Mouse (Mus musculus) lung, postnatal 10 days (tissue): ENCODE measurements around the gene H2al1i.
A peak's percentile ranks its signal among the peaks of the same experiment; 100 is the strongest.
"Not testable (repeated sequence)": the region's sequence is repeated elsewhere in the genome, so short reads cannot be mapped to it uniquely, and the experiment has no call there.

ENCODE experiments used
- DNase-seq: peaks from one replicate; pipeline ENCODE4 v3.0.0; 2021

H2al1i gene

DNA sequence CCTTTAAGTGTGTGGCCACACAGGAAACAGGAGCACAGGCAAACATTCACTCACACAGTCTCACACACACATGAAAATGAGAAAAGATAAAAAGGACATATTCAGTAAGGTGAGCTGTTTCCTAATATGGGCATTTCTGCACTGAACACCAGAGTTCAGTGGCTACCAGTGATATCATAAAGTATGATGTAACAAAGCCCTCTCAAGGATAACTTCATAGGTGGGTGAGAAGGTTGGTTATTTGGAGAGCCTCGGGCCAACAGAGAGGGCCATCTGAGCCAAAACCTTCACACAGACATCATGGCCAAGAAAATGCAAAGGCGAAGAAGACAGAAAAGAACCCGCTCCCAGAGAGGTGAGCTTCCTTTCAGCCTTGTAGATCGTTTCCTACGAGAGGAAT is at the start of gene H2al1i:
TSS of gene H2al1i (plus strand) at position 301 of the 400 bp plus-strand sequence.
- not testable (repeated sequence) for DNase-seq

- no peak for DNase-seq
These were observed 47.4 kb upstream of the H2al1i start for GRCm38 (mm10) chrX:11277083-11277482.

DNA sequence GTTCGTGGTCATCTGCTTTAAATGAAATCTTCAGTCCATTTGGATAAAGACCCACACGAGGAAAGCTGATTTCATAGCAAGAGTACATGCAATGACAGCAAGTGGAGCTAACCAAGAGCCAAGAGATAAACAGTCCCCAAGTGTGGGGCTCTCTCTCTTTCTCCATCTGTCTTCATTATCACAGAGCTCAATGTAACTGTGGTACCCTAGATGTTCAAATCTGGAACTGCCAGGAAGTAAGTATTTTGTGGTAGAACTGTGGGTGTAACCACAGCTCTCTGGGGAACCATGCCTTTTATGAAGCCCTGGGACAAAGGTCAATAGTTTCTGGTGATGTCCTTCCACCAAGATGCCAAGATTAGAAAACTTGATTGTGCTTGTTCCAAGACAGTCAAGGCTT is 43.7 kb upstream of the H2al1i start:
- no peak for DNase-seq

DNA sequence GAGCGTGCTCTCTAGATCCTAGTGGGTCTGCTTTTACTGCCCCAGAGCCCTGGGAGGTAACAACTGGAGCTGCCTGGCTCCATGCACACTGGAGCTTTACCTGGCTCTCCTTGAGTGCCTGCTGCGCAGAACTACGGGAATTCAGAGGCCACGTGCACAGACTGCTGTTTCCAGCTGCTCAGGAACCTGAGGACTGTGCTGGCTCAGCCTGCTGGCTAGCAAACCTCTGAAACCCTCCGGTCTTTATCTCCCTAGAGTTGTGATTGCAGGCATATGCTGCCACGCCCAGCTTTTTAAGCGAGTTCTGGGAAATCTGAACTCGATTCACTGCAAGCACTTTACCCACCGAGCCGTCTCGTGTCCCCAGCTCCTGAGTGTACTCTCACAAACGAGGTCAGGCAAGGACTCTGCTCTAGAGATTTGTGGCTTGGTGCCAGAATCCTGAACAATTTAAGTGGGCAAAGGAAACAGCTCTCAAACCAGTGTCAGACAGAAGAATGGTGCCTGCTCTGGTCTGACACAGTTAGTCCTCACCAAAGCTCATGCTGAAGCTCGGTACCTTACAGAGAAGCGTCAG is 36.1 kb upstream of the H2al1i start:
- peak; percentile 63 for DNase-seq

- no peak for DNase-seq
These were observed 35.2 kb upstream of the H2al1i start for GRCm38 (mm10) chrX:11289244-11289643.

- DNase-seq = not testable (repeated sequence)
These were observed 25.5 kb upstream of the H2al1i start, which contains the start of gene H2al1a for GRCm38 (mm10) chrX:11298957-11299356. H2al1a (plus strand) TSS chrX:11299257.

DNA sequence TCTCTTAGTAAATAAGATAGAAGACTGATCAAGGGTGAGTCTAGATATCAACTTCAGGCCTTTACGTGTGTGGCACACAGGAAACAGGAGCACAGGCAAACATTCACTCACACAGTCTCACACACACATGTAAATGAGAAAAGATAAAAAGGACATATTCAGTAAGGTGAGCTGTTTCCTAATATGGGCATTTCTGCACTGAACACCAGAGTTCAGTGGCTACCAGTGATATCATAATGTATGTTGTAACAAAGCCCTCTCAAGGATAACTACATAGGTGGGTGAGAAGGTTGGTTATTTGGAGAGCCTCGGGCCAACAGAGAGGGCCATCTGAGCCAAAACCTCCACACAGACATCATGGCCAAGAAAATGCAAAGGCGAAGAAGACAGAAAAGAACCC is 22.3 kb upstream of the H2al1i start, which contains the start of gene H2al1b:
TSS of gene H2al1b (plus strand) at position 301 of the 400 bp plus-strand sequence.
- DNase-seq = not testable (repeated sequence)

GRCm38 (mm10) chrX:11305355-11305754 is 19.1 kb upstream of the H2al1i start, which contains the start of gene H2al1c:
H2al1c (plus strand) TSS chrX:11305655.
- DNase-seq = not testable (repeated sequence)

DNA sequence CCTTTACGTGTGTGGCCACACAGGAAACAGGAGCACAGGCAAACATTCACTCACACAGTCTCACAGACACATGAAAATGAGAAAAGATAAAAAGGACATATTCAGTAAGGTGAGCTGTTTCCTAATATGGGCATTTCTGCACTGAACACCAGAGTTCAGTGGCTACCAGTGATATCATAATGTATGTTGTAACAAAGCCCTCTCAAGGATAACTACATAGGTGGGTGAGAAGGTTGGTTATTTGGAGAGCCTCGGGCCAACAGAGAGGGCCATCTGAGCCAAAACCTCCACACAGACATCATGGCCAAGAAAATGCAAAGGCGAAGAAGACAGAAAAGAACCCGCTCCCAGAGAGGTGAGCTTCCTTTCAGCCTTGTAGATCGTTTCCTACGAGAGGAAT is 15.9 kb upstream of the H2al1i start, which contains the start of gene H2al1d:
TSS of gene H2al1d (plus strand) at position 301 of the 400 bp plus-strand sequence.
- DNase-seq = not testable (repeated sequence)

DNA sequence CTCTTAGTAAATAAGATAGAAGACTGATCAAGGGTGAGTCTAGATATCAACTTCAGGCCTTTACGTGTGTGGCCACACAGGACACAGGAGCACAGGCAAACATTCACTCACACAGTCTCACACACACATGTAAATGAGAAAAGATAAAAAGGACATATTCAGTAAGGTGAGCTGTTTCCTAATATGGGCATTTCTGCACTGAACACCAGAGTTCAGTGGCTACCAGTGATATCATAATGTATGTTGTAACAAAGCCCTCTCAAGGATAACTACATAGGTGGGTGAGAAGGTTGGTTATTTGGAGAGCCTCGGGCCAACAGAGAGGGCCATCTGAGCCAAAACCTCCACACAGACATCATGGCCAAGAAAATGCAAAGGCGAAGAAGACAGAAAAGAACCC is 12.8 kb upstream of the H2al1i start, which contains the start of gene H2al1e:
TSS of gene H2al1e (plus strand) at position 301 of the 400 bp plus-strand sequence.
- DNase-seq = not testable (repeated sequence)

- DNase-seq = not testable (repeated sequence)
These were observed 9.6 kb upstream of the H2al1i start, which contains the start of gene H2al1f for GRCm38 (mm10) chrX:11314858-11315257. H2al1f (plus strand) TSS chrX:11315158.

DNA sequence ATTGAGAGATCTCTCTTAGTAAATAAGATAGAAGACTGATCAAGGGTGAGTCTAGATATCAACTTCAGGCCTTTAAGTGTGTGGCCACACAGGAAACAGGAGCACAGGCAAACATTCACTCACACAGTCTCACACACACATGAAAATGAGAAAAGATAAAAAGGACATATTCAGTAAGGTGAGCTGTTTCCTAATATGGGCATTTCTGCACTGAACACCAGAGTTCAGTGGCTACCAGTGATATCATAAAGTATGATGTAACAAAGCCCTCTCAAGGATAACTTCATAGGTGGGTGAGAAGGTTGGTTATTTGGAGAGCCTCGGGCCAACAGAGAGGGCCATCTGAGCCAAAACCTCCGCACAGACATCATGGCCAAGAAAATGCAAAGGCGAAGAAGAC is 6.5 kb upstream of the H2al1i start, which contains the start of gene H2al1g:
TSS of gene H2al1g (plus strand) at position 301 of the 400 bp plus-strand sequence.
- DNase-seq = not testable (repeated sequence)

DNA sequence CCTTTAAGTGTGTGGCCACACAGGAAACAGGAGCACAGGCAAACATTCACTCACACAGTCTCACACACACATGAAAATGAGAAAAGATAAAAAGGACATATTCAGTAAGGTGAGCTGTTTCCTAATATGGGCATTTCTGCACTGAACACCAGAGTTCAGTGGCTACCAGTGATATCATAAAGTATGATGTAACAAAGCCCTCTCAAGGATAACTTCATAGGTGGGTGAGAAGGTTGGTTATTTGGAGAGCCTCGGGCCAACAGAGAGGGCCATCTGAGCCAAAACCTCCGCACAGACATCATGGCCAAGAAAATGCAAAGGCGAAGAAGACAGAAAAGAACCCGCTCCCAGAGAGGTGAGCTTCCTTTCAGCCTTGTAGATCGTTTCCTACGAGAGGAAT is 3.3 kb upstream of the H2al1i start, which contains the start of gene H2al1h:
TSS of gene H2al1h (plus strand) at position 301 of the 400 bp plus-strand sequence.
- not testable (repeated sequence) for DNase-seq

DNA sequence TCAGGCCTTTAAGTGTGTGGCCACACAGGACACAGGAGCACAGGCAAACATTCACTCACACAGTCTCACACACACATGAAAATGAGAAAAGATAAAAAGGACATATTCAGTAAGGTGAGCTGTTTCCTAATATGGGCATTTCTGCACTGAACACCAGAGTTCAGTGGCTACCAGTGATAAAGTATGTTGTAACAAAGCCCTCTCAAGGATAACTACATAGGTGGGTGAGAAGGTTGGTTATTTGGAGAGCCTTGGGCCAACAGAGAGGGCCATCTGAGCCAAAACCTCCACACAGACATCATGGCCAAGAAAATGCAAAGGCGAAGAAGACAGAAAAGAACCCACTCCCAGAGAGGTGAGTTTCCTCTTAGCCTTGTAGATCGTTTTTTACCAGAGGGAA is 3.1 kb downstream of the H2al1i start, which contains the start of gene H2al1j:
TSS of gene H2al1j (plus strand) at position 301 of the 400 bp plus-strand sequence.
- not testable (repeated sequence) for DNase-seq

GRCm38 (mm10) chrX:11345762-11346161 is 21.3 kb downstream of the H2al1i start:
- peak; percentile 14 for DNase-seq

- no peak for DNase-seq
These were observed 22.3 kb downstream of the H2al1i start for GRCm38 (mm10) chrX:11346756-11347155.

GRCm38 (mm10) chrX:11360823-11361222 is 36.4 kb downstream of the H2al1i start:
- DNase-seq = no peak

- no peak for DNase-seq
These were observed 36.8 kb downstream of the H2al1i start for GRCm38 (mm10) chrX:11361261-11361660.

- peak; percentile 4 for DNase-seq
These were observed 39.4 kb downstream of the H2al1i start for GRCm38 (mm10) chrX:11363890-11364289.

GRCm38 (mm10) chrX:11365151-11365550 is 40.7 kb downstream of the H2al1i start:
- no peak for DNase-seq
